Mouse (Mus musculus): Measurements from ENCODE around the gene Usp54.
A peak's percentile ranks its signal among the peaks of the same experiment; 100 is the strongest.
"Not testable (repeated sequence)": the region's sequence is repeated elsewhere in the genome, so short reads cannot be mapped to it uniquely, and the experiment has no call there.

Gene Usp54

DNA sequence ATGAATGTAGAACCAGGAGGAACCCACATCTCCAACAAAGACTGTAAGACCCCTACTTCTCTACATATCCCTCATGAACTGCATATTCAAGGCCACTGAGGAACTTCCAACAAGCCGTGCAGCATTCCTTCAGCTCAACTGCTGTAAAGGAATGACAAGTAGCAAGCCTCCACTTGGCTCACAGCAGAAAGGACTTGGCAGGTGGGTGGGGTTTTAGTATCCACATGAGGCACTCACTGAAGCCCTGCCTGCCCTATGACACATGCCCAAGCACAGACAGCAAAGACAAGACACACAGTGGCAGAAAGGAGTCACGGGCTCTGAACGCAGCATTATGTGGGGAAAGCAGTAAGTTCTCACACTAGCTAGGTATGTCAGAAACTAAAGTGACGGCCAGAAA is 30.7 kb downstream of the Usp54 start:
- DNase-seq (ENCODE audit: low spot score in 2 of 2) = no peak

DNA sequence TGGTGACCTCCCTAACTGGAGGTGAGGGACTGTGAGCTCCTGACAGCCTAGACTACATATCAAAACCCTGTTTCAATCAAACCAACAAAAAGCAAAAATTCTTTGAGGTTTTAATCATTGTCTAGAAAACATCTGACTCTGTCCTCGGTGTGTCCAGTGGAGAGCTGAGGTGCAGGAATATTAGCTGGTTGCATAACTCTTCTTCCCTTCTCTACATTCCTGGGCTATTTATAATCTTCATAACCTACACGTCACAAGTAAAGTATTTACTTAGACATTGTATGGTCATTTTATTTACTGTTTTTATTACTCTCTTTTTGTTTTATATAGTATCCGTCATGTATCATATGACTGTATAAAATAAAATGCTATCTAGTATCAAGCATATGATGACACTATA is 31.3 kb downstream of the Usp54 start:
- no peak for DNase-seq (ENCODE audit: low spot score in 2 of 2)

DNA sequence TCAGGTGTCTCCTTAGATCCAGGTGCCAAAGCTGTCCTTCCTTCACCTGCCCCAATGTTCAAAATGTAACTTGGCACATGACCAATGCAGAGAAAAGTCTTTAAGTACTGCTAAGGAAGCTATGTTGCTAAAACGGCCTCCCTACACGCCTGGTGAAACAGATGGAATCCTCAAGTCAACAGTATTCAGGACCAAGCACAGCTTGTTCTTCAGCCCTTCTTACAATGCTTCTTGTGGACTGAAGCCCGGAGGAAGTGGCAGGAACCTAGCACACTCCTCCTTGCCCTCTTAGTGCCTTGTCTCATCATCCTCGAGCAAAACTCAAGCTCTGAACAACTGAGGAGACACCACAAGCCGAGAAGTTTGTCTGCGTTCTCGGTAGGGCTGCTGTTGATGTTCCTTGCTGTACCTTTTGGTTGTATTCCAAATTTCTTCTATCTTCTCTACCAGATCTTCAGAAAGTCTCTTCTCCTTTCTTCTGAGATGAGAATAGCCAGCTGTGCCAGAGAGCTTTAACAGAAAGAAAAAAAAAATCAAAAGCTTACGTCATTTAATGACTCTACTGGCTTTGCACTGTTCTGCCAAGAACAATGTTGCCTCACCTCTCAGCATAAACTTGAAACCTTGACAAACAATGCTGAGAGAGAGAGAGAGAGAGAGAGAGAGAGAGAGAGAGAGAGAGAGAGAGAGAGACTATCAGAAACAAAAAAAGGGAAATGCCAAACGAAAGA is 33.3 kb downstream of the Usp54 start:
- DNase-seq (ENCODE audit: low spot score in 2 of 2) = no peak

DNA sequence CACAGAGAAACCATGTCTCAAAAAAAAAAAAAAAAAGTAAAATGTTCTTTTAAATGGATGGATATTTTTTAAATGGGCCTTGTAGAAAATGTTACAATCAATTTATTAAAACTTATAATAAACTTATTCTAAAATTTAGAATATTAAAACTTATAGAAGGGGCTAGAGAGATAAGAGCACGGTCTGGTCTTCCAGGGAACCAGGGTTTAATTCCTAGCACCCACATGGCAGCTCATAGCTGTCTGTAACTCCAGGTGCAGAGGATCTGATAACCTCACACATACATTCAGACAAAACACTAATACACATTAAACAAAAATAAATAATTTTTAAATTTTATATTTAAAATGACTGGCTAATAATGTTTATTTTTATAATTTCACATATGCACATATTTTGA is 39.6 kb downstream of the Usp54 start:
- no peak for DNase-seq (ENCODE audit: low spot score in 2 of 2)

DNA sequence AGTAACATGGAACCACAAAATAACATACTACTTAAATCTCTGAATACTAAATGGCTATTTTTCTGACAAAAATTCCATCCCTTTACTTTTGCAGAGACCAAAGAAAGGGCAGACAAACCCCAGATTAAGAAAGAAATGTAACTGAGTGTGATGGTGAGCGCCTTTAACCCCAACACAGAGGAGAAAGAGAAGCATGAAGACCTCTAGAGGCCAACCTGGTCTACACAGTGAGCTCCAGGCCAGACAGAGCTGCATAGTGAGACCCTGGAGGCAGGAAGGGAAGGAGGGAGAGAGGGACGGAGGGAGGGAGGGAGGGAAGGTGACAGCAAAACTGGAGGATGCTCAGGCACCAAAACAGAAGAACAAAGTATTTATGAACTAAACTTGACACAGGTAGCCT is 40.7 kb downstream of the Usp54 start:
- no peak for DNase-seq (ENCODE audit: low spot score in 2 of 2)

DNA sequence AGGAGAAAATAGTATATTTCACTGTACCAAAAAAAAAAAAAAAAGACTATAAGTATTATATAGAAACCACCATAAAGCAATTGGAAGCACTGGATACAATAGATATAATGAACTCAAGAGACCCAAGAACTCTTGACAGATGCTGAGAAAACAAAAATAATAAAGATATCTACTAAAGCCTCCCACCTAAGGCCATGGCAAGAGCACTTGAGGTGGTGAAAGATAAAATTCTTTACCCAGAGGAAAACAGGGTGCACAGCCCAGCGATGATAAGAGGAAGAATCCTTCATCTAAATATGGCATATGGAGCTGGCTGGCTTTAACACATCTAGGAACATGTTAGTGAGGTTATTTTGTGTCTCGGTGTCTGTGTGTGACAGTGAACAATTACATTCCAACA is 41.3 kb downstream of the Usp54 start:
- DNase-seq (ENCODE audit: low spot score in 2 of 2) = no peak

DNA sequence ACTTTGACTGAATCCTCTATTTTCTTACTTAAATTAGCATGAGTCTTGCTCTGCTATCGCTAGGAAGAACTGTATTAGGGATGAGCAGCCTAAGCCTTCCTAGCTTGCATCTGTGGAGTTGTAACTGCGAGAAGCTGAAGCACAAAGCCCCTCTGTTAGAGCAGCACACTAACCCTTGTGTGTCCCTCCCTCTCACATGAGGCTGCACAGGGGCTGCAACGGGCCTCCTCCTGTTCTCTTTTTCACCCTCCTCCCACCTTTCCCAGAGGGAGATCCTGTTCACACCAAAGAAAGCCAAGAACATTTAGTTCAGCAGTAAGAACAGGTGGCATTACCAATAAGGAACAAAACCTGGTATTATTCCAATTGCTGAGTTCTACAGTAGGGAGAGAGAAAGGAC is 45.1 kb downstream of the Usp54 start:
- no peak for DNase-seq (ENCODE audit: low spot score in 2 of 2)

DNA sequence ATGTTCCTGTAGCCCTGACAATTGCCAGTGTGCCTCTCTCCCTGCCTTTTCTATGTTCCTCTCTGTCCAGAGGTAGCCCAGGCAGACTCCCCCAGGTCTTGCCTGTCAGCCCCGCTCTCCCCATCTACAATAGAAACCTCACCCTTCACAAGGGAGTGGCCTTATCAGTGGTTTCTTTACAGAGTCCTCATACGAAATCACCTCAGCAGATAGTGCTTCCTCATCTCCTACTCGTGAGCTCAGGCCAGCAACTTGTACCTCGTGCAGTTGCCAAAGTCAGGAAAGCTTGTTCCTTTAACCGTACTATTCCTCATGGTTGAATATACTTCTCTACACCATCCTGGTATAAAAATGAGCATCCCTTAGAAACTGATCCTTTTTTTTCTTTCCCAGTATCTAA is 53.4 kb downstream of the Usp54 start:
- DNase-seq (ENCODE audit: low spot score in 2 of 2) = no peak

DNA sequence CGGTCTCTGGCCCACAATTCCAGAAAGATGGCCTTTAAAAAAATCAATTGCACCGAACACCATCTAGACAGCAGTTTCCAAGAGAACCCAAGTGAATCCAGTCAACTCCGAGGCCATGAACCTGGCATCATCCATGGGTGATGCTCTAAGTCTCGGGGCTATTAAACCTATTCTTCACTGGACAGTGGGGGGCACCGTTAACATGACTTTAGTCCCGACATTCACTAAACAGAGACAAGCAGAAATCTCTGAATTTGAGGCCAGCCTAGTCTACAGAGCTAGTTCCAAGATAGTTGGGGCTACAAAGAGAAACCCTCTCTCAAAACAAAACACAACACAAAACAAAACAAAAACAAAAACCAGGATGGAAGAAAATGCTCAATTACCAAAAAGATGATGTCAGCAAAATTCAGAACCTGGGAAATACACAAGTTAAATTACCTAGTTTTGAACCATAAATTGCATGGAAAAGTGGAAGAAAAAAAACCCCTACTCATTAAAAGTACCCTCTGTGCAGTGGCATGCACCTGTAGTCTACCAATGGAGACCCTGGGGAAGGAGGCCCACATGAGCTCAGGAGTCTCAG is 61.9 kb downstream of the Usp54 start:
- no peak for DNase-seq (ENCODE audit: low spot score in 2 of 2)

DNA sequence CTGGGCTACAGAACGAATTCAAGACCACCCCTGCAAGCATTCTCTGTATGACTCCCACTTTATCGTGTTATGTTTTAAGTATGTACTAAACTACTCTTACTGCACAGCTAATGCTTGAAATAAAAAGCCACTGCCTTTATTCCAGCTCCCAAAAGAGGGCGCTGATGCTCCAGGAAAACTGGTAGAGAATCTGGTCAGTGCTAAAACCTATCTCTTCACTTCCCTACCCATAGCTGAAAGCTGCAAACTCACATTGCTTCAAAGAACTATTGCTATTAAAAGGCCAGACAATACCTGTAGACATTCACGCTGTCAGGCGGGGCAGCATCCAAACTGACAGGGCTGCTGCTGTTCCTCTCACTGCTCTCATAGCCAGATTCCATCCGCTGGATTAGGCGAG is 64.7 kb downstream of the Usp54 start:
- DNase-seq (ENCODE audit: low spot score in 2 of 2) = peak; percentile 40 to 70

DNA sequence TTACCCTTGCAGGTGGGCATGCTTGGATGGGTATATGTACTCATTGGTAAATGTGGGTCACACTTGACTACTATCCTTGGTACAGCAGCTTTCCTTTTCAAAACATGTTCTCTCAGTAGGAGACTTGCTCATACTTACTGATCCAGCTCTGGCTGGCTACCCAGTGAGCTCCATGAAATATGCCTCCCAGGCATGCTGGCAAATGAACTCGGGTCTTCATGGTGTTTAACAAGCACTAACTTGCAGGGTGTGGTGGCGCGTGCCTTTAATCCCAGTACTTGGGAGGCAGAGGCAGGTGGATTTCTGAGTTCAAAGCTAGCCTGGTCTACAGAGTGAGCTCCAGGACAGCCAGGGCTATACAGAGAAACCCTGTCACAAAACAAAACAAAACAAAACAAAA is 67.7 kb downstream of the Usp54 start:
- DNase-seq (ENCODE audit: low spot score in 2 of 2) = not testable (repeated sequence)

DNA sequence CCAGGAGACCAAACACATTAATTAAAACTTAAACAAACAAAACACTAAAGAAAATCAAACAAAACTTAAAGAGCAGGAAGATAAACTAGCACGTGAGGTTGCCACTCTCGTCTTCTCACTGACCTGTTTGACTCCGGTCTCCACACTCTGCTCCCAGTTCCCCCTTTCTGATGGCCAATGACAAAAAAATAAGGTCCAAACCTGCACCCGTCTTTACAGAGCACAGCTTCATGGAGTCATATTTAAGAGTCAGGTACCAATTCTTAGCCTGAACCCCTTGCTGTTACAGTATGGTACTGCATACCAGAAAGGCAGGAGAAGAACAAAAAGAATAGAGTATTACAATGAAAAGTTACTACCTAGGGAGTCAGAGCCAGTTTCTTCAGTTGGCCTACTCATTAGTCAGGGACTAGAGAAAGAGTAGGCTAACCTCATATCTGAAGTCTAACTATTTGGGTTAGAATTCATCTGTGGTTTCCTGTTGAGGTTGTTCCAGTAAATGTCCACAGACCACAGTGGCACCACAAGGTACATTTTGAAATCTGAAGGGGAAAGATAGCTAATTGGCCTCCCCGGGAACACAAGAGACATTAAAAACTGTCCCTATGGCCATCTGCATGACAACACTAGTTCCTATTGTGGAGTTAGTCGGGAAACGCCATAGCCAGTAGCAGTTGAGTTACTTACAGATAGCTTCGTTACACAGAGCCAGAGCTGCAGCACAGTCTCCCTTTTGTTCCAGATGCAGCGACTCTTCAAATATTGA is 75.4 kb downstream of the Usp54 start:
- DNase-seq (ENCODE audit: low spot score in 2 of 2) = peak in 1 of 2 experiments; percentile 34

DNA sequence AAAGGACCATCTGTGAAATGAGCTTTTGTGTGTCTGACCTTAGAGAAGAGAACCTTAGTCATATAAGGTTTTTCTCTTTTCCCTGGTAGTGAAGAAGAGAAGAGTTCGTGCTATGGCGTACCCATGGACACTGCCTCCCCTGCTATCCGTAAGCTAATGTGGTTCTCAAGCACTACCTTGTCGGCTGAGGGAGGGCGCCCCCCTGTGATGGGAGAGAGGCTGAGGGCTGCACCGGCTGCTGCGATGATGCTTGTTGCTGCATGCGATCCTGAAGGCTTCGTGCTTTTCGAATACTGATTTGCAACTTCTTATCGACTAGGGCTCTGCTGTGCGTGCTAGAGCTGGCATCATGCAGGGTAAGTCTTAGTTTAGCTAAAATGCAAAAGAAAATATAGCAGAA is 76.2 kb downstream of the Usp54 start:
- DNase-seq (ENCODE audit: low spot score in 2 of 2) = no peak

DNA sequence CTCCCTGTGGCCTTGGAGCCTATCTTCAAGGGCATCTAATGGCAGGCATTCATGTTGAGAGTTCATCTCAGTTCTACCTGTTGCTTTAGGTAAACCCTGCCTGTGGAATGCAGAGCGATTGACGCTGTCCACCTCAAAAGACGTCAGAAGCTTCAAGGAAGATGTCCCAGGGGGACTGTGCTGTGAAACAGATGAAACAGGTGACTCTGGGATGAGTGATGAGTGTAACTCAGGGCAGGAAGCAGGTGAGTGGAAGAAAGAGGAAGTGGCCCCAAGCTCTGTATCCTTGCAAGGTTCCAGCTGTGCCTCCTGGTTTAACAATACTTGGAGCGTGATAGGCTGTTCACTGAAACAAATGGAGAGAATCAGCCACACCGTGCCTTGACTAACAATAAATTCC is 79.0 kb downstream of the Usp54 start:
- DNase-seq (ENCODE audit: low spot score in 2 of 2) = peak in 1 of 2 experiments; percentile 11

DNA sequence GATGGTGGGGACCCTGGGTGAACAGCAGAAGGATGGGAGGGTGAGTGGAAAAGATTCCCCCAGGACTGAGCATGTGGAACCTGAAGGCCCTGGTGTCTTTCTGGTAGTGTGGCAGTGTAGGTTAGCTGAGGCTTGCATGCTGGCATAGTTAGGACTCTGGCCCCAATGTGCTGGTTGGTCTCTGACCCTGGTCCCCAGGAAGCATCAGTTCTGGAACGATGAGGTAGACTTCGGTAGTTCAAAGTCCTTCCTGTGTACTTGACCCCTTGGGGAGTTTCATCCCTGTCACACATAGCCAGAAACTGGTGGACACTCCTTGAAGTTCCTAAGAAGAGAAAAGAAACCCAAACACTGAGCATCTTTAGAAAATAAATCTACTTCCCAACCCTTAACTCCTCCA is 90.7 kb downstream of the Usp54 start:
- DNase-seq (ENCODE audit: low spot score in 2 of 2) = no peak

DNA sequence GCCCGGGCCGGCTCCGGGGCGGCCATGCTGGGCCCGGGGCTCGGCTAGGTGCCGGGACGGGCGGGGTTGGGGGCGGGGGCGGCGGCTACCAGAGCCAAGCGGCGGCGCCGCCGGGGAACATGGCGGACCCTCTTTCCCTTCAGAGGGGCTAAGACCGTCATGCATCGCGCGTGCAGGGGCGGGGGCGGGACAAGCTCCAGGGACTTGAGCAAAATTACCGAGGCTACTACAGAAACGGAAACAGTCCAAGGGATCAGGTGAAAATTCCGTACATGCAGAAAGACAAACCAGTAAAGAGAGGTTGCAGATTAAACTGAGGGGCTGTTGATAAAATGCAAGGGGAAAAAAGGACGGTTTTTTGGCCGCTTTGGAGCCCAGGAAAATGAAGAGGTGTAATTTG is 94.4 kb downstream of the Usp54 start, which contains the start of gene Ppp3cb:
Ppp3cb (minus strand) TSS at position 159 of the 400 bp plus-strand sequence.
- peak; percentile 73 to 82 for DNase-seq (ENCODE audit: low spot score in 2 of 2)

DNA sequence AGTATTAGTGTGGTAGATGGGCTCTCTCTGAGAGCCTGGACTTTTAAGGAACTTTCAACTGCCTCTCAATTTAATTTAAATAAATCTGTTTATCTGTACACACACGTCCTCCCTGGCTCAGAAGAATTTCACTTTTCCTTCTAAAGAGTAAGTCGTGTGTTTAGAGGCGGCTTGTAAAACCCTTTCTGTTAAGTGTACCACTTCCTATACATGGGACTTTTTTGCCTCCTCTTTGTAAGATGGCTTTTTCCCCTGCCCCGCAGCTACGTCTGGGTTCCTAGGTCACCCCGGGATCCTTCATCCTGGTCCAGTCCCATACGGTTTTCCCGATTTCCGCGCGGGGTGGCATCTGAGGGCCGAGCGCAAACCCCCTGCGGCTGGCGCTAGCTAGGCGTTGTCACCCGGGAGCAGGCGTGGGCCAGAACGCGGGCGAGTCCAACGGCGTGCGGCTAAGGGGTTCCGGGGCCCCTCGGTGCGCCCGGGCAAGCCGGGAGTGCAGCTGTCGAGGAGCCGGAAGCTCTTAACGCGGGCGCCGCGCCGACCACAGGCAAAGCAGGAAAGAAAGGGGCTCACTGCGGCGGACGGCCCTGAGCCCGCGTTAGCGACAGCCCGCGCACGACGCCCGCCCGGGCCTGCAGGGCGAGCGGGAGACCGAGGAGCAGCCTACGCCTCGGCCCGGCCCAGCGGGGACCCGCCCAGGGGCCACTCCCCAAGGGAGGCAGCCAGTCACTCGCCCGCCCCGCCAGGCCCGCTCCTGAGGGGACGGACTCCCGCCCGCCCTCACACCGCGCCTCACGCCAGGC is 95.1 kb downstream of the Usp54 start:
- peak; percentile 80 to 83 for DNase-seq (ENCODE audit: low spot score in 2 of 2)

DNA sequence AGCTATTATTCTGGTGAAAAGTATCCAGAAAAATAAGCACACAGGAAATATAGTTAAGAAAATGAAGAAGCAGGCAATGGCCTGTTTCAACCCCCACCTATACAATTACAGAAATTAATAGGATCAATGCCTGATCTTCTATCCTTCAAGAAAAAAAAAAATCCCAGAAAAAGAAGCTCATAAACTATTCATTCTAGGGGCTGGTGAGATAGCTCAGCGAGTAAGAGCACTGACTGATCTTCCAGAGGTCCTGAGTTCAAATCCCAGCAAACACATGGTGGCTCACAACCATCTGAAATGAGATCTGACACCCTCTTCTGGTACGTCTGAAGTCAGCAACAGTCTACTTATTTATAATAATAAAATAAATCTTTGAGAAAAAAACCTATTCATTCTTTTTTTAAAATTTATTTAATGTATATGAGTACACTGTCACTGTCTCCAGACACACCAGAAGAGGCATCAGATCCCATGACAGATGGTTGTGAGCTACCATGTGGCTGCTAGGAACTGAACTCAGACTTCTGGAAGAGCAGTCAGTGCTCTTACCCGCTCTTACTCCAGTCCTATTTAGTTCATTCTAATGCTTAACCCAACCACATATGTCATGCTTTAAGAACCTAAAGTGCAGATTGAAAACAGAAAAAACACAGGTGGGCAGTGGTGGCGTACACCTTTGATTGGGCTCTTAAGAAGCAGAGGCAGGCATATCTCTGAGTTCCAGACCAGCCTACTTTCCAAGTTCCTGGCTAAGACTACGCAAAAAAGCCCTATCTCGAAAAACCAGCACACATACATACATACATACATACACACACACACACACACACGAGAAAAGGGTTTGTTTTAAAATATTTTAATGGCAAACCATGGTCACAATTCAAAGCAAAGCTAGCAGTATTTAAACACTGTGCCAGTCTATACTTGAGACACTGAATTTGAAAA is 96.1 kb downstream of the Usp54 start:
- DNase-seq (ENCODE audit: low spot score in 2 of 2) = no peak

DNA sequence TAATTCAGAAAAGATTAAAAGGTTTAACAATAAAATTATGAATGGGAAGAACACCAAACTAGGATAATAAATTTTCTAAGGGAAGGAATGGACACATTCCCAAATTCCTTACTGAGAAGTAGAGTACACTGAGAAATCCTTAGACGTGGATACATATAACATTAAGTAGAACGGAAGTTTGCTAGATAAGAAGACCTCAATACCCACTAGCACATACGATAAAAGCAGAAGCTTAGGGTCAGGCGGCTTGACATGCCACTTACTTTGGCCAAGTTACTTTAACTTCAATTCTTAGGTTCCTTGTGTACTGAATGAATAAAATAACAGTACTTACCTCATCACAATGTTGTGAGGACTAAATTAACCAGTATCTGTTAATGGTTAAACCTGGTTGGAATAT is 111.2 kb downstream of the Usp54 start:
- DNase-seq (ENCODE audit: low spot score in 2 of 2) = no peak

DNA sequence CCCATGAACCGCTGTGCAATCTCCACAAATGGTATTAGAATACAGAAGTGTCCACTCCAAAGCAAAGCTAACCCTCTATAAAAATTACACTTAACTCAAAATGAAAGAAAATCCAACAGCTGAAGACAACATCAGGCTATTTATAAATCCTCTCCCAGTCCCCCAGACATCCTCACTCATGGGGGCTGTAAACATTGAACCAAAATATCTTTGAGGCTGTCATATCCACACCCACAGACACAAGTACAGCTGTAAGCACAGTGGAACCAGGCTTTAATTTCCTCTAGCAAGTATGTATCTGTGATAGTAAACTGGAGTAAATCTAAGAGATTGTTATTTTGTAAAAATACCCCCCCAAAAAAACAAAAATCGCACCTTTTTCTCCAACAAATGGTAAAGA is 120.7 kb downstream of the Usp54 start:
- DNase-seq (ENCODE audit: low spot score in 2 of 2) = no peak

DNA sequence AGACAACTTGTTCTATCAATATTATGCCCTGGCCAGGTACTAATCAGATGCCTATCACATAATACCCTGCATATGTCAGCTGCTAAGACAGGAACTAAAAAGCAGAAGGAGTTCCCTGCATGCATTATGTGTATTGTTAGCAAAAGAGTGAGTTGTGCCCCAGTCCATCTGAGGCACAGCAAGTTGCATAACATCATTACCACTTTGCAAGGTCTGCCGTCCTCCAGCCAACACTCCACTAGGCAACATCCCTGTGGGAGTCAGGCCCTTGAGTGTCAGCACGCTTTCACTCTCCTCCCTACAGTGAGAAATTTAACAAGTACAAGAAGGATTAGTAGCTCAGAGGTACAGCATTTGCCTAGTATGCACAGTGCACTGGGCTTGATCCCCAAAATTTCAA is 132.4 kb downstream of the Usp54 start:
- no peak for DNase-seq (ENCODE audit: low spot score in 2 of 2)

Measured in natural killer cell, adult 2 months (primary cell).